Mouse (Mus musculus) ZHBTc4 (cell line): ENCODE measurements around the gene Naa38.
A peak's percentile ranks its signal among the peaks of the same experiment; 100 is the strongest.

Experiments used
- DNase-seq: peaks from one replicate; pipeline ENCODE4 v3.0.0-alpha.2; 2011; ENCODE audit warnings: low read depth, low spot score

The Naa38 gene

DNA sequence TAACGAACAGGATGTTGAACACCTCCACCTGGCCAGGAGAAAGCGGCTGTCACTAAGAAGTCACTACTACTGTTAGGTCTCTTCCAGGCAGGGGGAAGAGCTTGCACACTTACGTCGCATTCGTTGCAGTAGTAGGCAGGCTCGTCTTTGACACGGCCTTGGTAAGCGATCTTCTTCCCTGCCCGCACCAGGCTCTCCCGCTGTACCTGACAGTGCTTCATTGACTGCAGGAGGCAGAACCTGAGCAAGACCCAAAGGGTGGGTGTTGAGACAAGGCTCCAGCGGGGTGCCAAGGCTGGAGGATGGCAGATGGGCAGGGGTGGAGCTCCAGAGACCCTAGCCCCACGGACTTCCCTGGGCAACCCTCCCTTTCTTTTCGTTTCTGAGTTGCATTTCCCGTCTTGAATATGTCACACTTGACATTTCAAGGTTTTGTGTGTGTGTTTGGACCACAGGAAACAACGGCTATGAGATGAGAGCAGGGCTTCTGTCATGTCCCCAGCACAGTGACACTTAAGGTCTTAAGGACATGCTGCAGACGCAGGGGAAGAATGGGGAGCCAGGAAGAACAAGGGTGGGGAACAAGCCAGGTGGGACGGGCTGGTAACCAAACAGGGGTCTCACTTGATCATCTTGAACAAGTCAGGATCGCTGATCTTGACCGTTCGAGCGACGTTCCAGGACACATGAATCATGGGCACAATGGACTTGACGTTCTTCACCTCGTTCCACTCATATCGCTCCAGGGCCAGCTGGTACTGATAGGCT lies 5.0 kb downstream of the Naa38 start:
- DNase-seq, result no peak

DNA sequence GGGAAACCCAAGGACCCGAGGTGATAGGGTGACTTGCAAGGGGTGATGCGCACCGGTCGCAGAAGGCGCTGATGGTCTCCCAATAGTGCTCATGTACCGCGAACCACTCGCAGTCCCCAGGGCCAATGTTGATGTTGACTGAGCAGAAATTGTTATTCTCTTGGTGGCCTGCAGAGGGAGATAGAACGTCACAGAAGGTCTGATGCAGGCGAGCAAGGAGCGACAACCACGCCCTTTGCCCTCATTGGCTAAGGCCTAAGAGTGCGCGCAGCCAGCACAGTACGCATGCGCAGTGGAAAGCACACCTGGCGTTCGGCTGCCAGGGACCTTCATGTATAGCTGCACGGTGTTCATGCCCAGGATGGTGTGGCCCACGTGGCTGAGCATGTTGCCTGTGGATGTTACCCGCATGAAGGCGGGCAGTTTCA lies 5.9 kb downstream of the Naa38 start:
- peak; percentile 98 for DNase-seq

DNA sequence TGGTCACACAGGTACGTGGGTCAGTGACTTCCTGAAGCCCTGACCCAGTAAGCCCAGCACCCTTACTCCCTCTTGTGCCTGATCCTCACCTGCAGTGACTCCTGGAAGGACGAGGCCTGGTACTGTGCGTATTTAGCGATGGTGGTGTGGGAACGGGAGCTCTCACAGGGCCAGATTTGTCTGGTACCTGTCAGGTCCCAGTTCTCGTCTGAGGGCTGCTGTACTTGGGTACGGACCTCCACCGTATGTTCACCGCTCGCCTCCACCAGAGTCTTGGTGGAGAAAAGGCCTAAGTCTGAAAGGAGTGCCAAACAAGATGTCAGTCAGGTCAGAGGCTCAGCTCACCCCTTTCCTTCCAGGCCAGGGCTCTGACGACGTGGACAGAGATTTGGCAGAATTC lies 6.7 kb downstream of the Naa38 start:
- DNase-seq, result no peak

DNA sequence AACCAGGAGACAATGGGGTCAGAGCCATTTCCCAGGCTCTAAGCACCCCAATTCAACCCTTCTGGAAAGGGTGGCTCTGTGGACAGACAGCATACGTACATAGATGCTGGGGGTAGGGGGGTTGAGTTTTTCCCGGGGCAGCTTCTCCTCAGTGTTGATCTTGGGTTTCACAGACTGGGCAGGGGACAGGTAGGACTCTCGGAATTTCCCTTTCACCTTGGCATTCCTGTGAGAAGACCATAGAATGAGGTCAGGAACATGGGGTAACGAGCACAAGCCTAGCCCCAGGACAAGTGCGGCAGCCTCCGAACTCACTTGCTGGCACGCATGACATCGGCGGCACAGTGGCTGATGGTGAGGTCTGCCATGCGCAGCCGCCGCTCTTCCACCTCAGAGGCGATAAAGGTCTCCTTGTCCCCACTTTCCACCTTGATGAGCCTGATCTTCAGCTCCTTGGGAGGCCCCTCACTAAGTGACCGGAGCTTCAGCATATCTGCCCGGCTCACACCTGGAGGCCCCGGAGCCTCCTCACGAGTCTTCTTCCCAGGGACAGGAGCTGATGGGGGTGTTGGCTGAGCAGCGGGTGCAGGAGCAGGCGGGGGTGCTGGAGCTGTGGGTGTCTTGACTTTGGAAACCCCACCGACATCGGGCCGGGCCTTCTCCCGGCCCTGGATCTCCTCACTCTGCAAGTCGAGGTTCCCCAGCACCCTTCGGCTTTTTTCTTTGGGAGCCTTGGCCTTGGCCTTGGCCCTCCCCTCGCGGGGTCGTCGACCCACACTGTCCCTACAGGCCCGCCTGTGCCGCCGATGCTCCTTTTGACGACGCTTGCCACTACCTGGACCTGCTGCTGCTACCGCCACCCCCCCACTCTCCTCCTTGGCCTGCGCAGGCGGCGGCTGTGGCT lies 8.7 kb downstream of the Naa38 start:
- no peak for DNase-seq

DNA sequence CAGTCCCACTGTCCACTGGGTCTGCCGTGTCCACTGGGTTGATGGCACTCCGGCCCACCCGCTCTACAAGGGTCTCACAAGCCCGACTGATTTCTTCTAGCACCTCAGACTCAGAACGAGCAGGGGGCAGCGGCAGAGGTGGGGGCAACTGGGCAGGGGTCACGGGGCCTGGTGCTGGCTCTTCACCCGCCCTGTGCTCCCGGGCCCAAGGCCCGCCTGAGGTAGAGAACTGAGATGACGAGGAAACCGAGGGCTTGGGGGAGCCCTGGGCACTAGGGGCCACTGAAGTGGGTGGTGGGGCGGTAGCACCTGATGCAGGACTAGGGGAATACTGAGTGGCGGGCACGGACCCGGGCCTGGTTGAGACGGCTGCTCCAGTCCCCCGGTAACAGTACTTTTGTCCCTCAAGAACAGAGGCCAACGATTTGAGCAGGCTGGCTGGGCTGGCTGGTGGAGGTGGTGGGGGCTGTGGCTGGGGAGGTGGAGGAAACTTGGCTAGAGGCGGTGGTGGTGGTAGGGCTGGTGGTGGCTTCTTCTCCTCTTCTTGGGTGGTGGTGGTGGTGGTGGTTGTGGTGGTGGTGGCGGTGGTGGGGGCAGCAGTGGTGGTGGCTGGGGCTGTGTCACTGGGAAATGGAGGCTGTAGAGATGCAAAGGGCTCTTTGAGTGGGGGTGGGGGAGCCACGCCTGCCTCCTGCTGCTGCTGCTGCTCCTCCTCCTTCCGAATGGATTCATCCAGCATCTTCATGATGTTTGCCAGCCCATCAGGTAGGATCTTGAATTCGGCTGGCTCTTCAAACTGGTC lies 9.5 kb downstream of the Naa38 start:
- DNase-seq, result no peak

DNA sequence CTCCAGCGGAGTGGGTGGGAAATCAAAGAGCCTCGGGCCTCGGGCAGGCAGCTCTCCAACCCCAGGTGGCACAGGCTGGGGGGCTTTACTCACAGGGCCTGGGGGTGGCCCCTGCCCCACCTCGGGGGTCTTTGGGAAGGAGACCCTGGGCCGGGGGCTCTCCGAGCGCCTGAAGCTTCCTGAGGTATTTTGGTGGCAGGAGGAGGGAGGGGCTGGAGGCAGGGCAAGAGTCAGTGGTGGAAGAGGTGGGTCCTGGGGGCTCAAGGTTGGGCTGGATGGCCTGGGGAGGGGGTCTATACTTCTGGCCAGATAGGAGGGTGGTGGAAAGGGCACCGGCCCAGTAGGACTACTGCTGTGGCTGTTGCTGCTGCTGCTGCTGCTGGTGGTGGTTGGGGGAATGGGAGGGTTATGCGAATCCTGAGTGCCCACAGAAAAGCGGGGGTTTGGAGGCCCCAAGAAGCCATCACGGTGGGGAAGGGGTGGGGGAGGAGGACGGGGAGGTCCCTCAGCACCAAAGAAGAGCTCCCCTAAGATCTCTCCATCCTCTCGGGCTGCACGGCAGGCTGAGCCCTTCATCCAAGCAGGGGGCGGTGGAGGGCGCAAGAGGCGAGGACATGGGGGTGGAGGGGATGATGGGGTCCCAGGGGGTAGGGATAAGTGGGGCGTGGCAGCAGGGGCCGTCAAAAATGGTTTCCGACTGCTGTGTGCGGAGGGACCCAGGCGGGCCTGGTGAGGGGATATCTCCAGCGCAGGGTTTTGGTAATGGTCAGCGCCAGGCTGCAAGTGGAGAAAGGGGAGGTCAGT lies 10.3 kb downstream of the Naa38 start:
- DNase-seq, result no peak

DNA sequence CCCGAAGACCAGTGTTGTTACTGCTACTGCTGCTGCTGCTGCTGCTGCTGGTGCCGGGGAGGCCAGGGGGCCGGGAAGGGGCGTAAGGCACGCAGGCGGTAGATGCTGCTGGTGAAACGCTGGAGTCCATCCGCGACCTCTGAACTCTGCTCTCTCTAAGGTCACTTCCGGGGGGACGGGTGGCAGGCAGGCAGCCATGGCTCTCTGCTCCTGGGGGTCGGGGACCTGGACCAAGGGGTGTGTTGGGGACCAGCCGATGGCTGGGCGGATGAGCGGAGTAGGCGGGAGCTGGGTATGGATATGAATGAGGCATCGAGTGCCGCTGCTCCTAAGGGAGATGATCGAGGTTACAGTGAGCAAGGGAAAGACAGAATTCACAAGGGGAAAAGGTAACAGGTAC lies 11.0 kb downstream of the Naa38 start:
- no peak for DNase-seq

DNA sequence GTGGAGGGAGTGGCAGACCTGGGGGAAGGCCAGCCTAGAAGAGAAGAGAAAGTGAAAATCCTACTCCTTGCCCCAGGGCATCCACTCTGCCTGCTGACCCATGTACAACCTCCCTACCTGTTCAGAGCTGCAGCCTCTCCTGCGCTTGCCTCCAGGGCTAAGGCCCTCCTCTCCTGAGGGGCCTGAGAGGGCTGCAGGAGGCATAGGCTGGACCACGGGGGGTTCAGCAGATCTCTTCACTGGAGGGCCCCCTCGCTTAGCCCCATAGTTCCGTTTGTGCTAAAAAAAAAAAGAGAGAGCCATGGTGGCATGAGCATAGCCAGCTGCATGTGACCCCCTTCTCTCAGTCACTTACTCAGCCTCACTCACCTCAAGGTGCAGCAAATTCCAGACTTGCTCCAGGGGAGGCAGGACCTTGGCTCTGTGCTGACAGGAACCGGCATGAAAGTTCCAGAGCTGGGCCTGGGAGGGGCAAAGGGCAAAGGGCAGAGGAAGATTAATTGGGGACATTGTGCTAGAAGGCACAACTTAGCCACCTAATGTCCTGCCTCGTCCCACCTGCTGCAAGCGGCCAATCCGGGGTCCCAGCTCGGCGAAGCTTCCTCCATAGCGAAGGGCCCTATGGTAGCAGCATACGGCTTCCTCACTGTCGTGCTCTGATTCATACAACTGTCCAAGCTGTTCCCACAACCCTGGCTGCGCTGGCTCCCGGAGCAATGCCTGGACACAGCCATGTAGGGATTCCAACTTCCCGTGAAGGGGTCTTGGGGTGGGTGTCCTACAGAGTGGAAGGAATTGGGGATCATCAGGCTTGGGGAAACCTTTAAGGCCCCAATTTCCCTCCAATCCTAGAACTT lies 11.8 kb downstream of the Naa38 start:
- DNase-seq, result no peak

DNA sequence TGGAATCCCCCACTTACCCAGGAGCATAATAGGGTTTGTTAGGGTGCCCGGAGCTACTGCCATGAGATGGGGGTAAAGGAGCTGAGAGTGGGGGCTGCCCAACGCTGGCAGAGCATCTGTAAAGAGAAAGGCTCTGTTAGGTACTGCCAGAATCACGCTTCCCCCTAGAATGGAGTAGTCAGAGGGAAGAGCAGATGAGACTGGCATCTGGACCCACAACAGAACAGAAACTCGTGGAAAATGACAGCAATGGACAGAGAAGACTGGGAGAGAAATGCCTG lies 12.4 kb downstream of the Naa38 start:
- no peak for DNase-seq

DNA sequence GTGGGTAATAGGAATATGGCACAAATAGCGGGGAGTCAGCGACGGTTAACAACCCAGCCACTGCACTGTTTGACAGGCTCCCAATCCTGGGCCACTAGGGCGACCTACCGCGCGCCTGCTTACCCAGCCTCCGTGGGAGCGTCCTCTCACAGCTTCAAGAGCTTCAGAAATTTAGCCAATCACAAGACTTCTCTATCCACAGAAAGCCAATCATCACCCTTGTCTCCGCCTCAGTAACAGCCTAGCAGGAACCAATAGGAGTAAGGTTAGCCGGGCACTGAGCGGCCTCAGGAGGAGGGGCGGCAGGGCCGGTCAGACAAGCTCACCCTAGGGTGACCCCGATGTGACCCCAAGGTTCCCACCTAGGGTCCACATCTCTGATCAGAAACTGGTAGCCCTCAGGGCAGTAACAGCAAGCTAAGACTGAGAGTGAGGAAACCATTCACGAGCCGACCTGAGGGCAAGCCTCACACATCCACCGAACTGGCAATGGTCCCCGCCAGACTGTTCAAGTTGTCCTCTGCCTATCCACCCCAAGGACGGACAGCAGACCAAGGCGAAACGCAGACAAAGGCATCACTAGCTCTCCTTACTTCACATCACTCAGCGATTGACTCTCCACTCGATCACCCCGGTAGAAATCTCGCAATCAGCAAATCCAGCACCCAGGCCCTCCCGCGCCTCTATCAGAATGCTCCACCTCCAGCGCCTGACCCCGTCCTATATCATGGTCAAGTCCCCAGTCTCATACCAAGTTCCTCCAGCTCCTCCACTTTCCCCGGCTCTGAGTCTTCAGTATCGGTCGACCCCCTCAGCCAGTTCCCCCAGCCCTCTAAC lies 13.5 kb downstream of the Naa38 start:
- peak; percentile 94 for DNase-seq

DNA sequence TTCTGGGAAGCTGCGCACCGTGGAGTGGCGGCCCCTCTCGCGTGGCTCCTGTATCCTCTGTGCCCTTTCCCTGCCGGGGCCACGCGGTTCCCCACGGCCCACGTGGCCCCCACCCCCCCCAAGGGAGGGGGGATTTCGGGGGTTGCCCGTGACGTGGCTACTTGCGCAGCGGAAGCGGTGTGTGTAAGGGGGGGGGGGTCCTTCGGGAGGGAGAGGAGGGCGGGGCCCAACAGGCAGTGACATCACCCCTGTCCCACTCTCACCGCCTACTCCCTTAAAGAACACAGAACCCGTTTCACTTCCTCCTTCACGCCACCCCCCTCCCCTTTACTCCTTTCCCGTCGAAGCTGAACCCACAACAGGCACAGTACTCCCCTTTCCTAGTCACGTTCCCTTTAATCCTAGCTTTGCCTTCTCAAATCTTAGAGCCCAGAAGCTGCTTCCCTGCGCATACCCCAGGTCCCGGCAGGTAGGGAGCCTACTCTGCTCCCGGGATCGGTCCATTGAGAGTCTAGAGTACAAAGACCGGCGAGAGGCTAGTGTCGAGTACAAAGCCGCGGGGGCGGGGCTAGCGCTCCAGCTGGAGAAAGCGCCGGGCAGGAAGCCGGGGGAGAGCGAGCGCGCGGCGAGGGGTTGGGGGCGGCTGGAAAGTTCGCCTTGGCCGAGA lies 14.2 kb downstream of the Naa38 start:
- DNase-seq, result peak; percentile 94

DNA sequence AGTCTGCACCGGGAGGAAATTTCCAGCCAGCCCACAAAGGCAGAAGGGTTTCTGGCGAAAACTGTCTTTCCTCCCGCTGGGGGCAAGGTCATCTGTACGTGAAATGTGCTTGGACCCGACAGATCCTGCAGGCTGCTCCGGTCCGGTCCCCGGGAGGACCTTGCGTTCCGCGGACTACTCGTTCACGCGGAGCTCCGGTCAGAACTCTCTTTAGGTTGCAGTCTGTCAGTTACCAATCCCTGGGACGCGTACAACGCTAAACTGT lies 14.7 kb downstream of the Naa38 start:
- no peak for DNase-seq

DNA sequence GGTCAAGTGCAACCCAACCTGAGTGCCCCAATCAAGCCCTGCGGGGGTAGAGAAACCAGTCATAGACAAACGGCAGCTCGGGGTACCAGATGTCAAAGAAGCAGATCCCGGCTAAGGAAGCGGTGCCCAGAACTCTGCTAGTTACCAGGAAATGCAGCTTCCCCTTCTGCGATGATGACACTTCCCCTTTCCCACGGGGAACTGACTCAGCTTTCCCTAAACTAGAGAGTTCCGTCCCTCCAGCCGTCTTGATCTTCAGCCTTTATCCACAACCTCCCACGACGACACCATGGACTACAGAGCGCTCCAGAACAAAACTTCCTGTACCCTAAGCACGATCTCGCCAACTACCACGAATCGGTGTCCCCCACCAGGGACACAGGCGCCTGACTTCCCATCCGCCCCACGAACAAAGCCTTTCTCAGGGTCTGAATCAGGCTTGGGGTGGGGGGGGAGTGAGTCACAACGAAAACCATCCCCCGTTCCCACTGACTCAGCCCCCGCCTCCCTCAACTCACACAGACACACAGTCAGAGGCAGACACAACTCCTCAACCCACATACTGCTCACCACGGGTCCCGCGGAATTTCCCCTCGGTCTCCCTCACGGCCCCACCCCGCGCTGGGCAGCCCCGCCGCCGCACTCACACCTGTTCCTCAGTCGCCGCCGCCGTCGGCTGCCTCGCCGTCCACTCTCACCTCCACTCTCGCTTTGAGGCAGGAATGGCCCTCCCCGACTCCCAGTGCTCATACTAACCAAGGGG lies 15.2 kb downstream of the Naa38 start:
- no peak for DNase-seq

DNA sequence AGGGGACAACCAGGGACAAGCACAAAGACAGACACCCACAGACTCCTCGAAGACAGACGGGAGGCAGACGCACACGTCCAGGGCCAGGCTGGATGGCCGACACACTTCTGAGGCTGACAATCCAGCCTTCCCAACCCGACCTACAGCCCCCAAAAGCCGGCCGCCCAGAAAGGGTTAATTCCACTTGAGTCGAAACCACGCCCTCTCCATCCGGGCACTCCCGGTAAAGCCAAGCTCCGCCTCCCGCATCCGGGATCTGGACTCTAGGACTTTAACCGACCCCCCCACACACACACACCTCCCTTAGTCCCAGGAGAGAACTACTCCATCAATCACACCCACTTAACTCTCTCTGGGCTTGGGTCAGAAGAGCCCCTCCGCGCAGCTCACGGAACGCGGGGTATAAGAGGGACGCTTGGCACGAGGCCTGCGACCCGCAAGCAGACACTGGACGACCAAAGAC lies 15.8 kb downstream of the Naa38 start:
- peak; percentile 97 for DNase-seq

DNA sequence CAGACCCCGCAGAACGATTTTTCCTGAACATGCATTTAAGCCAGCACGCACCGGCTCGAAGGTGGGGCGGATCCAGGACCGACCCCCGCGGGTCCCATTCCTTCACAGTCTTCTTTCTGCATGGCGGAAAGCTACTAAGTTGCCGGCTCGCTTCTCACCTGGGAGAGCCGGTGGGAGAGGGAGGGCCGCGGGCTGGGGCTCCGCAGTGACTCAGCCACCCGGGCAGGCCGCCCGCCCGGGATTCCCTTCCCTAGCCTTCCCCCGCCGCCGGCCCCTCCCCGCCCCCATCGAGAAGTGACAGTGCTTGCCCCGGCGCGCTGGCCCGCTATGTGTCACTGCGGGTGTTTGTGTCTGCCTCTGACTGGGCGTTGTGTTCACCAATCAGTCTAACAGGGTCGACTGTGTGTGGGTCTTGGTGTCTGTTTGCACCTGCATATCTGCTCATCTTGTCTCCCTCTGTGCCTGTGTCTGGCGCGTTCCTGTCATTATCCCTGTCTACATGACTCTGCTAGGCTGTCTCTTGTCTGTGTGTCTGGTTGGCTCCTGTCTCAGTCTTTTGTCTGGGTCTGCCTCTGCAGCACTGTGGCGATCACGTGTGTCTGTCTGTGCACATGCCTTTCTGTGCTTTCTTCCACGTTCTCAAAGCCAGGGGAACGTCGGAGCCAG lies 16.4 kb downstream of the Naa38 start:
- peak; percentile 68 for DNase-seq

DNA sequence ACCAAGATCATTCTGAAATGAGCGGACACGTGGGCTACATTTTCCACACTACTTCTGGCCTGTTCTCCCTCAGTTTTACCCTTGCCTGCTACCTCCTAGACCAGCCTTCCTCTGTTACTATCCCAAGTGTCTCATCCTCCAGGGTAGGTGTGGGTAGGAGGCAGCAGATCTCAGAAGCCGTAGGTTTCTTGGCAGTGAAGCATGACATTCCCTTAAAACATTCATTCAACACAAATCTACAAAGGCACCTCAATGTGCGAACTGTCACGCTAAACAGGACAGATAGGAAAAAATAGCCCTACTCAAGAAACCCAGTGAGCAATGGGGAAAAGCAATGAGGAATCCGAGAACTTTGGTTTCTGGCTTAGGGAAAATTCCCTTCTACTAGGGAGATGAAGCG lies 17.3 kb downstream of the Naa38 start:
- no peak for DNase-seq

DNA sequence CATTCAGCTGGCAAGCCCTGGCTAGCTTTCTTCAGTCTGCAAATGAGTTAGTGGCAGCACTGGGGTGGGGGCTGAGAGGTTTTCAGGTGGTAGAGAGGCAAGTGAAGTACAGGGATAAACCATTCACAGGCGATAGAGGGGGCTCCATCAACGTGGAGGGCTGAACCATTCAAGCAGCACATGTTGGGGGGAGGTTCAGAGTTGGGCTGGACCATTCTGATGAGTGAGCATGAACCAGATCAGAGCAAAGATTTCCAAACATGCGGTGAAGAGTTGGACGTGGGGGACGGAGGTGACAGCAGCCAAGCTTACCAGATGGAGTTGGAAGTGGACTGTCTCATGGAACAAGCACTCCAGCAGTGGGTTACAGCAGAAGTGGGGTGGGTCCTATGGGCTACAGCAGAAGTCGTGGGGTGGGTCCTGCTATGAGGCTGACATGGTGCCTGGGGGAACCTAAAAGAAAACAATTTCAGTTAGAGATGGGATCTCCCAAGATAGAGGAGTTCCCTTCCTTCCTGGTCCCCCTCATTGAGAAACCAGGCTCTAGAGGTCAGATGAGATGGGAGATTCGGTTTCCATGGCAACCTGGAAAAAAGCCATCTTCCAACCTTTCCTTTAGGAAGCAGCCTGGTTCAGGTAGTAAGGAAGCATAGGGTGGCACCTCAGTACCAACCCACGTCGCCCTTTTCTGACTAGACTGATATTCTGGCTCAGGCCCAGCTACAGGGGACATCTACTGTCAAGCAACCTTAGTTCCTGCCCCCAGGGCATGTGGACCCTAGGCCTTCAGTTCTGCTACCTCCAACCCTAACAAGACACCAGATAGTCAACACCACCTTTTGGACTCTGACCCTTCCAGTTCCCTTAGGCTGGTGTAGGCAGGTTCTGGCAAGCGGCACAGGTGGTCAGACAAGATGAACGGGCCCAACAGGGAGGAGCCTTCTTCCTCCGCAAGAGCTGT lies 18.2 kb downstream of the Naa38 start, which contains the start of gene Kdm6b:
TSS of gene Kdm6b (minus strand) at position 455 of the 961 bp plus-strand sequence.
- DNase-seq, result peak; percentile 88
